Mouse (Mus musculus) ovary, adult 2 months (tissue): Measurements from ENCODE around the gene Galnt14. TPM values are rescaled to one million over a fixed set of nuclear protein-coding genes. Genes with fewer than 3 reads are reported as not detected.

ENCODE experiments used
- polyA plus RNA-seq: library from polyadenylated mRNA; depleted of rRNA; stranded (reverse); fragments of >200 nt; gene quantifications from 2 replicates; pipeline ENCODE4 v1.2.3, GENCODE M21; 2012; rRNA removed

The Galnt14 gene
- polyA plus RNA-seq = 0.71 and 1.2 TPM in 2 replicates

DNA sequence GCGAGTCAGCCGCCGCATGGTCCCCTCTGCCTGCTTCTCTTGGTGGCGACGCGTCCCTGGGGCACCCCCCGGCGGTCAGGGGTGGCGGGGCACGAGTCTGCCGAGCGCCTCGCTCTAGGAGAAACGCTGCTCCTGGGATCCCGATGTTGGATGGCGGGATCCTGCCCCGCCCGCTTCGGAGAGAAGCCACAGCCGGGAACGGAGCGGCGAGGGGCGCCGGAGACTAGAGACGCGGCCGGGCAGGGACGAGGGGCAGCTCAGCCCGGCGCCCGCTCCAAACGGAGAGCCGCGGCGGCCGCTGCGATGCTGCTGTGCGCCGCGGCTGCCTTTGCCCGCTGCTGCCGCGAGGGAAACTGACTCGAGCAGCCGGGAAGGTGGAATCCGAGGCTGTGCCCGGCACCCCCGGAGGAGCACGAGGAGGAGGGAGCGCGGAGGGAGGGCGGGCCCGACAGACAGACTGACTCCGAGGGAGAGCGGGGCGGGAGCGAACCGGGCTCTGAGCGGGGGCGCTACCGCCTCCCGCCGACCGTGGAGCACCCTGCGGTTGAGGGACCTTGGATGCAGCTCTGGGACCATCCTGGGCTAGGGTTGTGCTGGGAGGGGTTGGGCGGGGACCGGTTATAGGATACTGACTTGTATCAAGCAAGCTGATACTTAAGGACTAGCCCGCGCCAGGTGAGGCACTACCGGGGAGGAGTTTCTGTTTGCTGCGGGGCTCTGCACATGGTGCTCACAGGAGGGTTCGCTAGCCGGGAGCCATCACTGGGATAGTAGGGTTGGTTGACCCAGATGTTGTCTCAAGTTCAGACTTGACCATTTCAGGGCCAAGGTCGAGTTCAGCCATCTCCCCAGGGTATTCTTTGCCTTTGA lies at the start of gene Galnt14:
TSS of gene Galnt14 (minus strand) at position 412 of the 870 bp plus-strand sequence.

Other genes with a start within 250 kb of the Galnt14 start
- 7.1 and 9.5 TPM in 2 replicates for gene Ehd3, start 93.7 kb upstream of the Galnt14 start, polyA plus RNA-seq
- 22.0 and 22.1 TPM in 2 replicates for gene Xdh, start 239.7 kb upstream of the Galnt14 start, polyA plus RNA-seq